Mouse (Mus musculus): ENCODE data around the gene Phlda1. TPM values are rescaled to one million over a fixed set of nuclear protein-coding genes. Genes with fewer than 3 reads are reported as not detected.

Phlda1 gene
- polyA plus RNA-seq, 1 experiment from 2014 or later: 32.4 TPM

DNA sequence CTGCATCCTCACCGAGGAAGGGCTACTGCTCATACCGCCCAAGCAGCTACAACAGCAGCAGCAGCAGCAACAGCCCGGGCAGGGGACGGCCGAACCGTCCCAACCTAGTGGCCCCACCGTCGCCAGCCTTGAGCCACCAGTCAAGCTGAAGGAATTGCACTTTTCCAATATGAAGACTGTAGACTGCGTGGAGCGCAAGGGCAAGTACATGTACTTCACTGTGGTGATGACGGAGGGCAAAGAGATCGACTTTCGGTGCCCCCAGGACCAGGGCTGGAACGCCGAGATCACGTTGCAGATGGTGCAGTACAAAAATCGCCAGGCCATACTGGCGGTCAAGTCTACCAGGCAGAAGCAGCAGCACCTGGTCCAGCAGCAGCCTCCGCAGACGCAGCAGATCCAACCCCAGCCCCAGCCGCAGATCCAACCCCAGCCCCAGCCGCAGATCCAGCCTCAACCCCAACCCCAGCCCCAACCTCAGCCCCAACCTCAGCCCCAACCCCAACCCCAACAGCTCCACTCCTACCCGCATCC, 907 bp downstream of the Phlda1 start:
- Histone ChIP-seq H3K4me2 (replicated peaks) (peak overlapping the region; percentile 71), H3K36me3 (no peaks in the 10 kb centered on the region), H3K9ac (replicated peaks) (peak overlapping the region; percentile 88), H3K27me3 (peaks cover 22% of the 10 kb centered on the region; the same call in 1 of the 2 replicates), H3K9me3 (no peaks in the 10 kb centered on the region), H3K4me3 (replicated peaks) (peak overlapping the region; percentile 67), H3K27ac (peak overlapping the region; percentile 88), H3K4me1 (replicated peaks) (peaks cover 23% of the 10 kb centered on the region)
- ATAC-seq: peak; percentile 67
- under 1% methylated on average over 23 of the region's 23 CpGs for WGBS

DNA sequence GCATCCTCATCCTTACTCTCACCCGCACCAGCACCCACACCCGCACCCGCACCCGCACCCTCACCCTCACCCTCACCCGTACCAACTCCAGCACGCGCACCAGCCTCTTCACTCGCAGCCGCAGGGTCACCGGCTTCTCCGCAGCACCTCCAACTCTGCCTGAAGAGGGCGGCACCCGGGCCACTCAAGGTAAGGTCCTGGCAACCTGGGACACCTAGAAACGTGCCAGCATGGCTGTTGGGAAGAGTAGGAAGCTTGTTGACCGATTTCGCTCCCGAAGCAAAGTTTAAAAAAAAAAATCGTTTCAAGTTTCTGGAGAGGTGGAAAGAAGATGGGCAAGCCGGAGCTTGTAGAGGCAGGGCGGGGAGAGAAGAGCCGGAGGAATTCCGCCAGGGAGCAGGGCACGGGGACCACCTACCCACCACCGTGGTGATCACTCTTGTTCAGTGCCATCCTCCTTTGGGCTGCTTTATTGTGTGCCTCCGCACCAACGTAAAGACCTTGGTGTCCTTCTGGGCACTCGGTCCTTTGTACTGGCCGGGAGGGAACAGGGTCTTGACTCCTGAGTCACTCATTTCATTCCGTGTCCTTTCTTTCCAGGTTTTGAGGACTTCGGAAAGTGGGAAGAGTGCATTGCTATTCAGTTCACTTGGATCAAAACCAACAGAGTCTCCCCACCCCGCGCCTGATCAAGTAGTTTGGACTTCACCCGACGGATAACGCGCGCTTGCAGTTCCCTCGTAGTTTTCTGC, 1.6 kb downstream of the Phlda1 start:
- no peaks in the 10 kb centered on the region for H3K36me3 ChIP-seq
- no peaks in the 10 kb centered on the region for H3K9me3 ChIP-seq
- H3K27ac ChIP-seq: peak overlapping the region; percentile 88
- ATAC-seq: no peak
- H3K4me2 ChIP-seq (replicated peaks): peak overlapping the region; percentile 71
- peaks cover 23% of the 10 kb centered on the region for H3K4me1 ChIP-seq (replicated peaks)
- peak overlapping the region; percentile 88 for H3K9ac ChIP-seq (replicated peaks)
- peak overlapping the region; percentile 67 for H3K4me3 ChIP-seq (replicated peaks)
- peaks cover 22% of the 10 kb centered on the region; the same call in 1 of the 2 replicates for H3K27me3 ChIP-seq
- WGBS: under 1% methylated on average over 38 of the region's 38 CpGs

- Histone ChIP-seq H3K9me3 (no peaks in the 10 kb centered on the region), H3K36me3 (no peaks in the 10 kb centered on the region), H3K4me1 (replicated peaks) (peaks cover 23% of the 10 kb centered on the region), H3K4me3 (replicated peaks) (peak overlapping the region; percentile 67), H3K4me2 (replicated peaks) (peak overlapping the region; percentile 71), H3K27me3 (peaks cover 22% of the 10 kb centered on the region; the same call in 1 of the 2 replicates), H3K27ac (no peak overlapping the region), H3K9ac (replicated peaks) (peak overlapping the region; percentile 88)
- no peak for ATAC-seq
- 7% methylated on average over 7 of the region's 7 CpGs for WGBS
Measured at GRCm38 (mm10) chr10:111508324-111509080, 2.4 kb downstream of the Phlda1 start.

GRCm38 (mm10) chr10:111509103-111509784, 3.2 kb downstream of the Phlda1 start:
- 28% methylated on average over 8 of the region's 8 CpGs for WGBS
- H3K4me1 ChIP-seq (replicated peaks): peaks cover 23% of the 10 kb centered on the region
- no peaks in the 10 kb centered on the region for H3K9me3 ChIP-seq
- H3K27ac ChIP-seq: no peak overlapping the region
- ATAC-seq: no peak
- H3K36me3 ChIP-seq: no peaks in the 10 kb centered on the region
- H3K4me2 ChIP-seq (replicated peaks): peak overlapping the region; percentile 71
- peaks cover 22% of the 10 kb centered on the region; the same call in 1 of the 2 replicates for H3K27me3 ChIP-seq
- peak overlapping the region; percentile 39; the same call in 1 of the 2 replicates for H3K9ac ChIP-seq (replicated peaks)
- peak overlapping the region; percentile 67 for H3K4me3 ChIP-seq (replicated peaks)

- Histone ChIP-seq H3K9ac (replicated peaks) (no peak overlapping the region), H3K9me3 (no peaks in the 10 kb centered on the region), H3K4me3 (replicated peaks) (no peak overlapping the region), H3K36me3 (no peaks in the 10 kb centered on the region), H3K27ac (no peak overlapping the region), H3K4me2 (replicated peaks) (peak overlapping the region; percentile 71; the same call in 1 of the 2 replicates), H3K27me3 (peaks cover 17% of the 10 kb centered on the region; the same call in 1 of the 2 replicates), H3K4me1 (replicated peaks) (peaks cover 23% of the 10 kb centered on the region)
- ATAC-seq: no peak
- 82% methylated on average over 7 of the region's 7 CpGs for WGBS
Measured at GRCm38 (mm10) chr10:111509981-111510380, 3.9 kb downstream of the Phlda1 start.

GRCm38 (mm10) chr10:111510798-111511197, 4.7 kb downstream of the Phlda1 start:
- WGBS: 57% methylated on average over 7 of the region's 7 CpGs
- H3K27ac ChIP-seq: no peak overlapping the region
- H3K4me1 ChIP-seq (replicated peaks): peaks cover 19% of the 10 kb centered on the region
- H3K36me3 ChIP-seq: no peaks in the 10 kb centered on the region
- peaks cover 11% of the 10 kb centered on the region; the same call in 1 of the 2 replicates for H3K27me3 ChIP-seq
- H3K4me2 ChIP-seq (replicated peaks): no peak overlapping the region
- ATAC-seq: no peak
- no peak overlapping the region for H3K4me3 ChIP-seq (replicated peaks)
- H3K9ac ChIP-seq (replicated peaks): no peak overlapping the region
- no peaks in the 10 kb centered on the region for H3K9me3 ChIP-seq

DNA sequence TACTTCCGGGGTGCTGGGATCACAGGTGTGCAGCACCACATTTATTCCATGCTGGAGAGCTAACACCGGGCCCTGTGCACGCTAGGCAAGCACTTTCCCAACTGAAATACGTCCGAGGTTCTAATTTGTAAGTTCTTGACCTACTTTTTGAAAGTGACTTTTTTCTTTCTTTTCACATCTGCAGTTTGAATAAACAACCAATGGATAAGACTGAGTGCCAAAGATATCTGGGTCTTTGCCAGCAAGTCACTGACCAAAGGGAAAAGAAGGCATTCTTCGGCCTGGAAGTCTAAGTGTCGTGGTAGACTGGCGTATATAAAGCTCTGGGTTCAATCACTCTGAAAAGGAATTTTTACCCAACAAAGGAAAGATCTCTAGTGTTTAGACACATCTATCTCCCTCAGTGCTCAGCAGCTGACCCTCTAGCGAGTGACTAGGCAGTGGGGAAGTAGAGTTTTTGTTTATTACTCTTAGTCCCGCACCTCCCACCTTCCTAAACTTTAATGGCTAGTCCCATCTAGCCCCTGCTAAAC, 6.0 kb downstream of the Phlda1 start:
- 83% methylated on average over 10 of the region's 10 CpGs for WGBS

GRCm38 (mm10) chr10:111514282-111514885, 8.3 kb downstream of the Phlda1 start:
- WGBS: 95% methylated on average over 5 of the region's 5 CpGs
- H3K9me3 ChIP-seq: no peaks in the 10 kb centered on the region
- H3K9ac ChIP-seq (replicated peaks): no peak overlapping the region
- peaks cover 9% of the 10 kb centered on the region; the same call in 1 of the 2 replicates for H3K27me3 ChIP-seq
- H3K27ac ChIP-seq: no peak overlapping the region
- H3K4me3 ChIP-seq (replicated peaks): no peak overlapping the region
- H3K36me3 ChIP-seq: no peaks in the 10 kb centered on the region
- no peaks in the 10 kb centered on the region for H3K4me1 ChIP-seq (replicated peaks)
- no peak for ATAC-seq
- no peak overlapping the region for H3K4me2 ChIP-seq (replicated peaks)

More for the DNA sequence above, 6.0 kb downstream of the Phlda1 start:
- H3K4me2 ChIP-seq (replicated peaks): no peak overlapping the region
- peaks cover 16% of the 10 kb centered on the region for H3K4me1 ChIP-seq (replicated peaks)
- no peaks in the 10 kb centered on the region for H3K9me3 ChIP-seq
- no peaks in the 10 kb centered on the region for H3K36me3 ChIP-seq
- no peak for ATAC-seq
- H3K27me3 ChIP-seq: peaks cover 13% of the 10 kb centered on the region; the same call in 1 of the 2 replicates
- H3K27ac ChIP-seq: no peak overlapping the region
- no peak overlapping the region for H3K9ac ChIP-seq (replicated peaks)
- H3K4me3 ChIP-seq (replicated peaks): no peak overlapping the region

DNA sequence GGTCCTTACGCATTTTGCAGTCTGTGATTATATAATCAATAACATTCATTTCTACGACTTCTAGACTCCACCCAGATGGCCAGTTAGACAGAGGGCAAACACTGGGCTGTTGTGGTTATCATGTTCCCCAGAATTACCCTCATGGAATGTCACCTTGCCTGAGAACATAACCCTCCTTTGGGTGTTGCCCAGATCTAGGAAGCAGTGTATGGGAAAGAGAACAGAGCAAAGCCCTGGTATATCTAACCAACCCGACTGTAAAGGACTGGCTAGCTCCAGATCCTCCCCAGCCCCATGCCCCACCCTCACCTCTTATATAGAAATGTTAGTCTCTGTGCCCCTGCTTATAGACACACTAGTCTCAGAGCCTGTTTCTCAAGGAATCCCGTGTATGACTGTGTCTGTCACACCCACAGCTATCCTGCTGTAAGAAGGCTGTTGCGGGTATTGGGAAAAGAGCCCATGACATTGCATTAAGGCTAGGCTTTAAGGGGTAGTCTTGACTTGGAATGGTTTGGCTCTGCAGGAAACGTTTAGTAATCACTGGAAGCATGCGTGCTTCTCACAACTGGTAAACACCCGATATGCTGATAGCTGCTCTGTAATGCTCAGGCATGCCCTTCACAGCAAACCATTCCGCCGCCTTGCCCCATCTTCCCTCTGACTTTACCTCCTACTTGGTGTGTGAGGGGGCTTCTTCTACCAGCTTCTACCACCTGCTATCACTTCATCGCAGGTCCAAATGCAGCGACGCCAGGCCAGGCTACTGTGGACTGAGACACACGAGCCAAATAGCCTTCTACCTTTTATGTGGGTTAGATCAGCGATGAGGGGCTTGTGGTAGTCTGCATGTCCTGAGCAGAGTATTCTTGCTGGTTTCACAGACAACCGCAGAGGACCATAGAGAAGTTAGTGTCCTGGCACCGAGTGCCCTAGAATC, 9.3 kb downstream of the Phlda1 start:
- H3K27me3 ChIP-seq: peaks cover 6% of the 10 kb centered on the region; the same call in 1 of the 2 replicates
- H3K9me3 ChIP-seq: no peaks in the 10 kb centered on the region
- 88% methylated on average over 17 of the region's 17 CpGs for WGBS
- H3K4me1 ChIP-seq (replicated peaks): peaks cover 6% of the 10 kb centered on the region
- no peak overlapping the region for H3K4me2 ChIP-seq (replicated peaks)
- no peak overlapping the region for H3K9ac ChIP-seq (replicated peaks)
- ATAC-seq: no peak
- H3K27ac ChIP-seq: no peak overlapping the region
- H3K4me3 ChIP-seq (replicated peaks): no peak overlapping the region
- H3K36me3 ChIP-seq: no peaks in the 10 kb centered on the region

GRCm38 (mm10) chr10:111516172-111516588, 10.1 kb downstream of the Phlda1 start:
- no peak for ATAC-seq
- H3K4me3 ChIP-seq (replicated peaks): no peak overlapping the region
- H3K4me2 ChIP-seq (replicated peaks): no peak overlapping the region
- 78% methylated on average over 13 of the region's 13 CpGs for WGBS
- H3K36me3 ChIP-seq: no peaks in the 10 kb centered on the region
- no peak overlapping the region for H3K9ac ChIP-seq (replicated peaks)
- H3K27ac ChIP-seq: no peak overlapping the region
- peaks cover 6% of the 10 kb centered on the region for H3K4me1 ChIP-seq (replicated peaks)
- H3K27me3 ChIP-seq: peaks cover 6% of the 10 kb centered on the region; the same call in 1 of the 2 replicates
- H3K9me3 ChIP-seq: no peaks in the 10 kb centered on the region
